Mouse (Mus musculus) embryonic facial prominence, embryonic 14.5 days (tissue): ENCODE measurements around the gene Pde9a. TPM values are rescaled to one million over a fixed set of nuclear protein-coding genes. Genes with fewer than 3 reads are reported as not detected.

Experiments
- ATAC-seq: fragments of 200-750 bp; cut with Nextera tagmentation; 2 replicates; pipeline ENCODE4 v1.8.0; 2017; ENCODE audit warnings: low read depth, moderate number of reproducible peaks, moderate TSS enrichment
- DNase-seq: peaks from one replicate; pipeline ENCODE4 v3.0.0-alpha.2; 2015; ENCODE audit warnings: low spot score
- H3K27ac ChIP-seq: fragments of 300-500 bp; sonication (generic); replicated peaks from 2 replicates; pipeline ENCODE4 v1.5.1; 2014; ENCODE audit warnings: low read depth, mild to moderate bottlenecking, low read length, moderate library complexity
- H3K27me3 ChIP-seq: fragments of 300-500 bp; sonication (generic); replicated peaks from 2 replicates; pipeline ENCODE4 v1.6.1; 2014; ENCODE audit warnings: low read length; ENCODE audit not compliant: control insufficient read depth, insufficient read depth
- H3K36me3 ChIP-seq: fragments of 300-500 bp; sonication (generic); 2 replicates; pipeline ENCODE4 v1.6.1; 2014; ENCODE audit warnings: low read length, mixed read lengths; ENCODE audit not compliant: control insufficient read depth, insufficient read depth
- H3K4me1 ChIP-seq: fragments of 300-500 bp; sonication (generic); 2 replicates; pipeline ENCODE4 v1.6.1; 2014; ENCODE audit warnings: antibody characterized with exemption, low read length; ENCODE audit not compliant: control insufficient read depth, insufficient read depth
- H3K4me2 ChIP-seq: fragments of 300-500 bp; sonication (generic); 2 replicates; pipeline ENCODE4 v1.6.1; 2014; ENCODE audit warnings: low read depth, mild to moderate bottlenecking, low read length, moderate library complexity, mixed read lengths
- H3K4me3 ChIP-seq: fragments of 300-500 bp; sonication (generic); 2 replicates; pipeline ENCODE4 v1.5.1; 2014; ENCODE audit warnings: low read depth, mild to moderate bottlenecking, low read length
- H3K9ac ChIP-seq: fragments of 300-500 bp; sonication (generic); 2 replicates; pipeline ENCODE4 v1.6.1; 2014; ENCODE audit warnings: low read depth, mild to moderate bottlenecking, low read length, moderate library complexity, mixed read lengths
- H3K9me3 ChIP-seq: fragments of 300-500 bp; sonication (generic); 2 replicates; pipeline ENCODE4 v1.6.1; 2016; ENCODE audit warnings: low read length; ENCODE audit not compliant: control insufficient read depth
- WGBS: fragments of 180-500 bp; shearing (Covaris S2); extraction: QIAGEN DNeasy Blood & Tissue Kit; methylation state at CpG from one replicate; pipeline ENCODE4 v1.1.7; 2014; 5-methylcytosine and 5-hydroxymethylcytosine counted together
- polyA plus RNA-seq: library from polyadenylated mRNA; unstranded; fragments of >200 nt; fragmentation: Nextera tagmentation; extraction: Ambion mirVana; gene quantifications from 2 replicates; pipeline ENCODE4 v1.2.1, GENCODE M21; 2014

Gene Pde9a
- polyA plus RNA-seq, 1 experiment from 2014 or later, result 14.5 TPM

DNA sequence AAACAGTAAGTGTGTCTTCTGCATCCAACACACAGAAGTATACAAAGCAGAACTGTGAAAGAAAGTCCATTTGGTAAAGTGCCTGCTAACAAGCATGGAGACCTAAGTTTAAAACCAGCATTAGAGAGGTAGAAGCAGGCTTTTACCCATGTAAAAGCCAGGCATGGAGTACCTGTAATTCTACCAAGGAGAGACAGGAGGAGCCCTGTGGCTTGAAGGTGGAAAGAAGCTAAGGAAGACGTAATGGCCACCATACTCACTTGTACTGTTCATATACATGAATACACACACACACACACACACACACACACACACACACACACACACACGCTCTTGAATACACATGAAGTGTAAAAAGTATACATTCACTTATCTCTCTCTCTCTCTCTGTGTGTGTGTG is 6.9 kb upstream of the Pde9a start:
- Histone ChIP-seq H3K27ac (no peak overlapping the region), H3K27me3 (no peaks in the 10 kb centered on the region), H3K4me1 (no peaks in the 10 kb centered on the region), H3K4me2 (no peak overlapping the region), H3K36me3 (no peaks in the 10 kb centered on the region), H3K9me3 (no peaks in the 10 kb centered on the region), H3K4me3 (no peak overlapping the region), H3K9ac (no peak overlapping the region)
- WGBS, result 88% methylated on average over 2 of the region's 2 CpGs
- DNase-seq (no peak), ATAC-seq (no peak)

DNA sequence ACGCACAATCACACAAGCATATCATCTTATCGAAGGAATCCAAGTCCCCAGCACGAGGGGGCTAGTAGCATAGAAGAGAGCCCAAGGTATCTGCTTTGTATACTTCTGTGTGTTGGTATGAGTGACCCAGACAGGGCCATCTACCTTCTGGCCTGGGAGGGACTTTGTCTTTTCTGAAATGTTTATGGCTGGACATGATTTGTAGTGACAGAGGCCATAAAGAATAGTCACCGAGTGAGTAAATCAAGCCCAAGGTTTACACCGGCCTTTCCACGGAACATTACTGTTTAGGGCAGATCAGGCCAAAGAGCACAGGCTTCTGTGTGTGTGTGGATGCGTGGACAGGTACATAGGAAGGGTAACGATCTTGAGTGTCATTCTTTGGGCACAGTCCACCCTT is 6.1 kb upstream of the Pde9a start:
- no peaks in the 10 kb centered on the region for H3K36me3 ChIP-seq
- no peak for ATAC-seq
- no peak overlapping the region for H3K4me3 ChIP-seq
- H3K27ac ChIP-seq, result no peak overlapping the region
- no peak overlapping the region for H3K4me2 ChIP-seq
- WGBS, result 90% methylated on average over 8 of the region's 8 CpGs
- no peaks in the 10 kb centered on the region for H3K9me3 ChIP-seq
- H3K27me3 ChIP-seq, result no peaks in the 10 kb centered on the region
- peaks cover 6% of the 10 kb centered on the region; the same call in 1 of the 2 replicates for H3K4me1 ChIP-seq
- no peak overlapping the region for H3K9ac ChIP-seq
- DNase-seq, result no peak

DNA sequence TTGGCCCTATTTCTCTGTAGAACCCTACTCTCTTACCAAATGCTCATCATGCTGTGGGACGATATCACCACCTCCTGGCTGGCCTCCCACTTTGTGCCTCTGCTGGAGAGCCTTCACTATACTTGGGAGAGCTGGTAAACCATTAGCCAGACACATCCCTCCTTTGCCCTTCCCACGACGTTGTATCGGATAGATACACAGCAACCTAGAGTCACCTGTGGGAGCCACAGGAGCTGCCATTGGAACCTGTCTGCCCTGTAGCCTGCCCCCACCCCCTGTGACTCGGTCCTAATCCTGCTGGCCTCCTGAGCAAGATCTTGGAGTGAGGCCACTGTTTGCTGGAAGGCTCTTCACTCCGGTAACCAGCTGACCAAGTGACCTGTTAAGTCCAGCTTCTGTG is 2.7 kb upstream of the Pde9a start:
- ATAC-seq (no peak), DNase-seq (no peak)
- Histone ChIP-seq H3K9ac (no peak overlapping the region), H3K9me3 (no peaks in the 10 kb centered on the region), H3K4me3 (no peak overlapping the region), H3K27ac (no peak overlapping the region), H3K4me2 (no peak overlapping the region), H3K36me3 (no peaks in the 10 kb centered on the region), H3K4me1 (peaks cover 26% of the 10 kb centered on the region), H3K27me3 (no peaks in the 10 kb centered on the region)
- WGBS, result 75% methylated on average over 6 of the region's 6 CpGs

DNA sequence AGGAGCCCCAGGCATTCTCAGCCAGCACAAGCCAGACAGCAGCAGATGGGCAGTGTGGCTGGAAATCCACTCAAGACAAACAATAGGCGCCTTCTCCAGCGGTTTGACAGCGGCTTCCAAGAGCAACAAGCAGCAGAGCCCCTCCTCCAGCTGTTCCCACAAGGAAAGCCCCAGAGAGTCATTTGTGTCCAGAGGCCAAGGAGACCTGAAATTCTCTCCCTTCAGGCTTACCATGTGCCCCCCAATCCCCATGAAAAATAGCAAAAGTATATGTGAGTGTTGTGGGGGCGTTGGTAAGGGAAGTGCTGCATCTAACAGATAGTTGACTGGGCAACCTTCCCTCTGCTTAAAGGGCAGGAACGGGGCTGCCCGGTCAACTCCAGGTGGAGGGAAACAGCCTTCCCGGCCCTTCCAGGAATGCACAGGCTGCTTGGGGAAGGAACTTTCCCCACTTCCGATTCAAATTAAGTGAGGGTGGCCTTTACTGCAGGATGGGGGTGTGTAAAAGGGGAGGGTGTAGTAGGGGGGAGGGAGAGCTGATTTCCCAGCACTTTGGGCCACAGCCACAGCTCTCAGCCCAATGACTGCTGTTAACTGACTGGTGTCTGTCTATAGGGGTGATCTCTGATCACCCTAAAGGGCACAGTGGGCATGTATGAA is 912 bp upstream of the Pde9a start:
- Histone ChIP-seq H3K27me3 (no peaks in the 10 kb centered on the region), H3K9me3 (no peaks in the 10 kb centered on the region), H3K27ac (peak overlapping the region; percentile 68), H3K4me2 (peak overlapping the region; percentile 88), H3K4me1 (peaks cover 31% of the 10 kb centered on the region), H3K9ac (no peak overlapping the region), H3K4me3 (no peak overlapping the region), H3K36me3 (no peaks in the 10 kb centered on the region)
- peak; percentile 82 for DNase-seq
- 4% methylated on average over 8 of the region's 8 CpGs for WGBS
- no peak for ATAC-seq

DNA sequence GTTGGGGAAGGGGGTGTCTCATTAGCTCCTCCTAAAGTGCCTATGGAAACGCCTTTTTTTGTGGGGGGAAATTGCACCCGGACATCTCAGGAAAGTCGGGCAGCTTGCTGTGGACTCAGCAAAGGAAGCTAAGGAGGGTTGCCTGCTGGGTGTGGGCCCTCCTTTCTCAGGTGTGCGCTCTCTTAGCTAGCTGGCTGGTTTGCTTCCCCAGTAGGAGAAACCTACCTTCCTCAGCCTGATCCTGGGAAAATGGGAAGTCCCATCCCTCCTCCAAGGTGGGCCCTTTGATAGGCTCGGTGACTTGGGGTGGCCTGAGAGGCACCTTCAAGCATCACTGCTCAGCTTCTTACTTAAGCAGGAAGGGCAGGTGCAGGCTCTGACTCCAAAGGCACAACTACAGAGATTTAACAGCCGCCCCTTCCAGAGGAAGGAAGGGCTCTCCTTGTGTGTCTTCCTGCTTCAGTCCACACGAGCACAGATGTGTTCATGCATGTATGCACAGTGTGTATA is 811 bp downstream of the Pde9a start:
- H3K4me2 ChIP-seq, result peak overlapping the region; percentile 88
- DNase-seq (no peak), ATAC-seq (0 out of 2 replicates have a peak, but pooled peaks have one; percentile 4)
- no peak overlapping the region for H3K27ac ChIP-seq
- peaks cover 31% of the 10 kb centered on the region for H3K4me1 ChIP-seq
- H3K9ac ChIP-seq, result peak overlapping the region; percentile 76
- no peaks in the 10 kb centered on the region for H3K27me3 ChIP-seq
- no peaks in the 10 kb centered on the region for H3K36me3 ChIP-seq
- WGBS, result 18% methylated on average over 7 of the region's 7 CpGs
- H3K4me3 ChIP-seq, result peak overlapping the region; percentile 82
- H3K9me3 ChIP-seq, result no peaks in the 10 kb centered on the region

DNA sequence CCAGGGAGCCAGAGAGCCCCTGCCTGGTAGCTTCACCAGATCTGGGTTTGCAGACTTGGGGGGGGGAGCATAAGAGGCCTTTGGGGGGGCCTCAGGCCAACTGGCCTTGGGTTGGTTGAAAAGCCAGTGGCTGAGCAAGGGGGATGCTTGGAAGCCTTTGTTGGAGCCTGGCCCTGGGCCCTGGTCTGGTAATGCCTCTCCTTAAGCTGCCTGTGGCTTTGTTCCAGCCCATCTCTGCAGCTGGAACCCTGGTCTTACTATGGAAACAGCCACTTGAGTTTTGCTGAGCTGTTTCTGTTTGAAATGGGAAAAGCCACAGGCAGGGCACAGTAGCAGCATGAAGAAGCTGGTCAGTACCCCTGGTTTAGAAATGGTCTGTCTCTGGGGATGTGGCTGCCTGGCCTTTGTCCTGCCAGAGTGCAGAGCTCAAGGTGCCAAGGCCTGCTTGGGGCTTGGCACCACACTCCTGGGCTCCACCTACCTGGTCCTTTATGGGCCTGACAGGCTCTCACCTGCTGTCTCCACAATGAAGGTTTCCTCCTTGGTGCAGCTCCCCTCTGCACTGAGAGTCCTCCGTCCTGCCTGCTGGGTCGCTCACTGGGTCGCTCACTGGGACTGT is 3.5 kb downstream of the Pde9a start:
- DNase-seq, result peak; percentile 75
- Histone ChIP-seq H3K4me1 (peaks cover 28% of the 10 kb centered on the region), H3K27ac (no peak overlapping the region)

DNA sequence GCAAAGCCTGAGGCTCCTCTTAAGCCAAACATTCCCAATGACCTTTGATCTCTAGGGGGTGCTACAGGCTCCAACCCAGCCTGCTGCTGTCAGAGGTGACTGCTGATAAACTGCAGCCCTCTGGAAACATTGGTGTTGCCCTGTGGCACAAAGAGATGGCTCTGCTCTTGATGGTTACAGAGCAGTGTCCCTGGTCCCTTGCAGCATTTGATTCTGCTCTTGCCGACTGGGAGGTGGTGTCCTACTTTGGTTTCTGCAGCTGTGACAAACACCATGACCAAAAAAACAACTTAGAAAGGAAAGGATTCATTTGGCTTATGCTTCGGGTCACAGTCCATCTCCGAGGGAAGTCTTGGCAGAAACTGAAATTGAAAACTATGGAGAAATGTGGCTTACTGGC is 5.5 kb downstream of the Pde9a start:
- DNase-seq, result no peak
- Histone ChIP-seq H3K4me1 (peaks cover 17% of the 10 kb centered on the region), H3K36me3 (no peaks in the 10 kb centered on the region), H3K27me3 (no peaks in the 10 kb centered on the region), H3K9me3 (no peaks in the 10 kb centered on the region), H3K4me3 (no peak overlapping the region), H3K27ac (no peak overlapping the region), H3K4me2 (no peak overlapping the region), H3K9ac (no peak overlapping the region)
- WGBS, result 58% methylated on average over 3 of the region's 3 CpGs
- no peak for ATAC-seq

More for the DNA sequence above, 3.5 kb downstream of the Pde9a start:
- Histone ChIP-seq H3K27me3 (no peaks in the 10 kb centered on the region), H3K9me3 (no peaks in the 10 kb centered on the region), H3K4me3 (no peak overlapping the region), H3K36me3 (no peaks in the 10 kb centered on the region), H3K9ac (no peak overlapping the region), H3K4me2 (no peak overlapping the region)
- no peak for ATAC-seq
- WGBS, result 82% methylated on average over 3 of the region's 3 CpGs

DNA sequence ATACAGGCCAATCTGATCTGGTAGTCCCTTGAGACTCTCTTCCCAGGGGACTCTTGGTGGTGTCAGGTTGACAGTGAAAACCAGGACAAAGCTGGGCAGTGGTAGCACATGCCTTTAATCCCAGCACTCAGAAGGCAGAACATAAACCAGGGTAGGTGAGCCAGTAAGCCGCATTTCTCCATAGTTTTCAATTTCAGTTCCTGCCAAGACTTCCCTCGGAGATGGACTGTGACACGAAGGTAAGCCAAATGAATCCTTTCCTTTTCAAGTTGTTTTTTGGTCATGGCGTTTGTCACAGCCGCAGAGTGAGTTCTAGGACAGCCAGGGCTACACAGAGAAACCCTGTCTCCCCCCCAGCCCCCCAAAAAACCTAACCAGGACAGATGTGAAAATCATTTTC is 6.0 kb downstream of the Pde9a start:
- ATAC-seq (no peak), DNase-seq (no peak)
- no peaks in the 10 kb centered on the region for H3K36me3 ChIP-seq
- H3K4me3 ChIP-seq, result no peak overlapping the region
- no peak overlapping the region for H3K4me2 ChIP-seq
- no peak overlapping the region for H3K27ac ChIP-seq
- no peaks in the 10 kb centered on the region for H3K9me3 ChIP-seq
- H3K4me1 ChIP-seq, result peaks cover 11% of the 10 kb centered on the region
- 71% methylated on average over 5 of the region's 5 CpGs for WGBS
- no peaks in the 10 kb centered on the region for H3K27me3 ChIP-seq
- no peak overlapping the region for H3K9ac ChIP-seq

DNA sequence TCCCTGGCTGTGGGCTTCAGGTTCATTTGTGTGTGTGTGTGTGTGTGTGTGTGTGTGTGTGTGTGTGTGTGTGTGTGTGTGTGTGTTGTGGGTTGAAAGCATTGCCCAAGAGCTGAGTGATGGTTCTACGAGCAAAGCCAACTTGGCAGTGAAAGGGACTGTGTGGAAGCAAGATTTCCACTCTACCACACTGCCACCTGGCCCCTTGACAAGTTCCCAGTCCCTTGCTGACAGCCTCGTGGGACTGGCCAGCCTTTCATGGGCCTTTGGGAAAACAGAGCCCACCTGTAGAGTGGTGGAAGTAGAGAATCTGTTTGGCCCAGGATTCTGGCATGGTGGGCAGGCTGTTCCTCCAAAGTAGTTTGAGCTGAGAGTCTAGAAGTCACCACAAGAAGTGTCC is 7.8 kb downstream of the Pde9a start:
- WGBS, result 71% methylated on average over 2 of the region's 2 CpGs
- no peaks in the 10 kb centered on the region for H3K27me3 ChIP-seq

More for the DNA sequence above, 7.8 kb downstream of the Pde9a start:
- no peak overlapping the region for H3K27ac ChIP-seq
- ATAC-seq (no peak), DNase-seq (no peak)
- H3K9me3 ChIP-seq, result no peaks in the 10 kb centered on the region
- H3K4me3 ChIP-seq, result no peak overlapping the region
- H3K4me1 ChIP-seq, result peaks cover 5% of the 10 kb centered on the region; the same call in 1 of the 2 replicates
- no peaks in the 10 kb centered on the region for H3K36me3 ChIP-seq
- no peak overlapping the region for H3K4me2 ChIP-seq
- H3K9ac ChIP-seq, result no peak overlapping the region
